Mouse (Mus musculus): Measurements from ENCODE around the gene Tob1.

- TF ChIP-seq CTCF (IDR thresholded peaks at IDR 0.05; ENCODE audit: control insufficient read depth, insufficient read depth, low read length) (no peak), POLR2A (IDR thresholded peaks at IDR 0.05; ENCODE audit: borderline replicate concordance, control insufficient read depth, low read depth, low read length) (no peak)
Observed at GRCm38 (mm10) chr11:94182711-94183110, 28.5 kb upstream of the Tob1 start.
